Mouse (Mus musculus) left cerebral cortex, adult 9 months (tissue): Measurements from ENCODE around the gene Akt2.

Experiments
- DNase-seq, 2 experiments: peaks; one replicate each; pipeline ENCODE4 v3.0.0; 2022; ENCODE audit warnings: low spot score in 2 of 2

The Akt2 gene

DNA sequence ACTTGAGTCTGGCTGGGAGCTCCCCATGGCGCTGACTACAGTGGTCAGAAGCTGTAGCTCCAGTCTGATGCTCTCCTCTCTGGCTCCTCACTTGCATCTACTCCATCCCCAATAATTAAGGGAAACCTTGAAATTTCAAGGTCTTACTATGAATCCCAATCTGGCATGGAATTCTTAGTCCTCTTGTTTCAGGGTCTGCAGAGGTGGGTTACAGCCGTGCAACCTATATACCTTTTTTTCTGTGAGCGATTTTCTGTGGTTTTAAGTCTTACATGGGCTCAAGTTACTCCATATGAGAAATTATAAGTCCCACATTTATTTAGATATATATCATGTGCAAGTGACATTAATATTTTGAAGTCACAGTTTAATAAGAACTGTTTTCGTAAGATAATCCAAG lies 1.3 kb upstream of the Akt2 start:
- DNase-seq, result no peak

DNA sequence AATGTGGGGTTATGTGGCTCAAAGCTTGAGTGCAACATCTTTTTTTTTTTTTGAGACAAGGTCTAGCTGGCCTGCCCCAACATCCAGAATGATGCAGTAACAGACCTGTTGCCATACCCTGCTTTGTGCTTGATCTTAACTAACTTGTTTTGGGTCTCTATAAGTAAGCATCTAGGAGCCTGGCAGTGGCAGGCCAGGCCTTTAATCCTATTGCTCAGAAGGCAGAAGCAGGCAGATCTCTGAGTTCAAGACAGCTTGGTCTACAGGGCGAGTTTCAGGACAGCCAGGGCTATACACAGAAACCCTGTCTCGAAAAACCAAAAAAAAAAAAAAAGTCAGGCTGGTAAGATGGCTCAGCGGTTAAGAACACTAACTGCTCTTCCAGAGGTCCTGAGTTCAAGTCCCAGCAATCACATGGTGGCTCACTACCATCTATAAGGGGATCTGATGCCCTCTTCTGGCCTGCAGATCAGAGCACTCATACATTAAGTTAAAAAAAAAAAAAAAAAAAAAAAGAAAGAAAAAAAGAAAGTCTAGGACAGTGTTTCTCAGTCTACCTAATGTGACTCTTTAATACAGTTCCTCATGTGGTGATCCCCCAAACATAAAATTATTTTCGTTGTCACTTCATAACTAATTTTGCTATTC lies 662 bp upstream of the Akt2 start:
- no peak for DNase-seq

DNA sequence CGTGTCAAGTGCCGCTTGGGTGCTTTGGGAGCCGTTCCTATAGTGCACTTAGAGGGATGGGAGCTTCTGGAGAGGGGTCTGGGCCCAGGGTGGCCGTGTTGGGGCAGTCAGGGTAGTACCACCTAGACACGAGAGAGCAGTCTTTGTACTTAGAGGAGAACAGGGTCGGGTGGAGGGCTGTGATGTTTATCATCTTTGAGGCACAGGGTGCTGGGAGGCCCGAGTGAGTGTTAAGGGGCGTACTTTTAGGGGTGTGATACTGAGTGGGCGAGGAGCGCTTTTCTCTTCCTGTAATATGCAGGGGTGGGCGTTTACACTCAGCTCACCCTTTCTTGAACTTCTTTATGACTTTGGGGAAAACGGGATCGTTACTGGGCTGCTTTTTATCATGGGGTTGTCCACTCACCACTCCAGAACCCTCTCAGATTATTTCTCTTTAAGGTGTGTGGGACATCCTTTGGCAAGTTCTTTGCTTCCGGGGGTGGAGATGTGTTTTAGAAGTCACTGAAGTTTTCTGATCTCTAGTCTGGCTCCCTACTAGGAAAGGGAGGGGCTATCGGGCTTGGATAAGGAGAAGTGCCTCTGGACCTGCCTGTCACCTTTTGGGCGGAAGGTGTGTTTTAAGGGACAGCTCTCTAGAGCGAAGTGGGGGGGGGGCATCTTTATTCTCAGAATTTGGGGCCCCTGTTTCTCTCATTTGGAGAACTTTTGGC lies 1.0 kb downstream of the Akt2 start:
- DNase-seq, result peak in 1 of 2 experiments; percentile 60

- DNase-seq, result no peak
These were observed 1.7 kb downstream of the Akt2 start for GRCm38 (mm10) chr7:27592934-27593645.

- no peak for DNase-seq
These were observed 5.5 kb downstream of the Akt2 start for GRCm38 (mm10) chr7:27596586-27597503.

GRCm38 (mm10) chr7:27598053-27598452 lies 6.7 kb downstream of the Akt2 start:
- DNase-seq, result peak in 1 of 2 experiments; percentile 35

GRCm38 (mm10) chr7:27601628-27602027 lies 10.3 kb downstream of the Akt2 start:
- peak; percentile 87 for DNase-seq

DNA sequence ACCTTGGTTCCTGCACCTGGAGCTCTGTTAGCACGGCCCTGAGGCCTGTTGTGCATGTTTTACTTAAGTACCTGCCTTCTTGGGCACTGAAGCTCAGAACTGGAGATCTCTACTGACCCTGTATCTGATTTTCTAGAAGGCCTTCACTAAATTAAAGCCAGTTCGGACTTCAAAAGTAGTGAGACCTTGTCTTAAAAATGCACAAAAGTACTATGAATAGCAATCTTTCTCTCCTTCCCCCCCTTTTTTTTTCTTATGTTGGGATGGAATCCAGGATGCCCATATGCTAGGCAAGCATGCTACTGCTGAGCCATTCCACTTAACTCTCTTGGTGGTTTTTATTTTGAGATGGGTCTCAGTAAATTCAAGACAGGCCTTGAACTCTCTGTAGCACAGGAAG lies 10.8 kb downstream of the Akt2 start:
- peak in 1 of 2 experiments; percentile 42 for DNase-seq

DNA sequence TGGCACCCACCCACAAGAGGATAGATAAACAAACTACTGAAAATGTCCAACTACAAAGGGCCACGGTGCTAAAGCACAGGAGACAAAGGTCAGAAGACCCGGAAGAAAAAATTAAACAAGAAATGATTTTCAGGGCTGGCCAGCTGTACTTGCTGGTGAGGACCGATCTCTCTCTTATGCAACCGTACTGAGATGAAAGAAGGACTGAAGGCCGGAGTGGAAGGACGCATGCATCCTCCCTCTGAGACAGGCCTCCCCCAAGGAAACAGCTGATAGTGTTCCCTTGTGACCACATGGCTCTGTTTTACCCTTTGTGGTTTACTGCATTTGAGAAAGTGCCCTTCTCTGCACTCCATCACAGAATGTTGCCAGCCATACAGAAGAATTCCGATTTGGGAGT lies 11.5 kb downstream of the Akt2 start:
- DNase-seq, result no peak

DNA sequence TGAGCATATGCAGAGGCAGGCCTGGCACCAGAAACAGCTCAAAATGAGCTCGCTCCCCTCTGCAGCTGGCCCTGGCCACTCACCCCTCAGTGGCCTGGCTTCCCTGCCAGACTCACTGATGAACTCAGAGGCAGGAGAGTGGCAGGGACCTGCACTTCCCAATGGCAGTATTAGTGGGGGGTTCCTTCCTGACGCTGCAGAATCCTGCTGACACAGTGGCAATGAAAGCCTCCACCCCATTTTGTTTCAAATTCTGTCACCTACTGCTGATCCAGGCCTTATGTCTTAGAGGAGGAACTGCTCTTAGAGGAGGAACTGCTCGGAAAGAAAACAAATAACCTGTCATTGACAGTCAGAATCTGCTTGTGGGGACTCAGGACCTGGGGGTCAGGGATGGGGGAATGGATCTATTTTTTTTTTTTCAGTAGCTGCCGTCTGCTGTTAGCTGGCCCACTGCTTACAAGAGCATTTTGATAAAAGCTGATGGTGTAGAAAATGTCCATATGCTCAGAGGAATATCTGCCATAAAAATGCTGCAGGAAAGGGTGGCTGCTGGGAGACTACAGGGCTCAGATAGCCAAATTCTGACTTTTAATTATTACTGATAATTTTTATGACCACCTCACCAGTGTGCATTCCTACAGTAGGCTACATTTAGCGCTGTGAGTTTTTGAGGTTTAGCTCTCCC lies 13.5 kb downstream of the Akt2 start:
- no peak for DNase-seq

GRCm38 (mm10) chr7:27605499-27606285 lies 14.3 kb downstream of the Akt2 start:
- DNase-seq, result peak in 1 of 2 experiments; percentile 80

- no peak for DNase-seq
These were observed 15.3 kb downstream of the Akt2 start for GRCm38 (mm10) chr7:27606481-27607254.

GRCm38 (mm10) chr7:27607580-27607979 lies 16.2 kb downstream of the Akt2 start:
- DNase-seq, result peak in 1 of 2 experiments; percentile 38

GRCm38 (mm10) chr7:27608130-27608529 lies 16.8 kb downstream of the Akt2 start:
- no peak for DNase-seq

- DNase-seq, result no peak
These were observed 17.9 kb downstream of the Akt2 start for GRCm38 (mm10) chr7:27609285-27609684.

DNA sequence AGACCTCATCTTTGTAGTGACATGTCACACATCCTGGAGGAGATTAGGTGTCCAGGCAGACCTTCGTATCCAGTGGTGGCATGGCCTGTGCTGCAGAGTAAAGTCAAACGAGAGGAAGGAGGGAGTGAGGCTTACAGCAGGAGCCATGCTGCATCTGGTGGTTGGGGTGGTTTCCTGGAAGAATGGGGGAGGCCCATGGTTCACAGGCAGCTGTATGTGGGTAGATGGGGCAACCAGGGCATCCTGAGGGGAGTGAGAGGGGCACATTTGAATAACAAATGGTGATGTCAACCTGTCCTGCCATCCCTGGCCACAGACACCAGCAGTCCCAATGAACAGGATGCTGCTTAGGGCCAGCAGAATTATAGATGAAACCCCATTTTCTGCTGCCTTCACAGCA lies 18.3 kb downstream of the Akt2 start:
- no peak for DNase-seq

GRCm38 (mm10) chr7:27610370-27610769 lies 19.0 kb downstream of the Akt2 start:
- no peak for DNase-seq

DNA sequence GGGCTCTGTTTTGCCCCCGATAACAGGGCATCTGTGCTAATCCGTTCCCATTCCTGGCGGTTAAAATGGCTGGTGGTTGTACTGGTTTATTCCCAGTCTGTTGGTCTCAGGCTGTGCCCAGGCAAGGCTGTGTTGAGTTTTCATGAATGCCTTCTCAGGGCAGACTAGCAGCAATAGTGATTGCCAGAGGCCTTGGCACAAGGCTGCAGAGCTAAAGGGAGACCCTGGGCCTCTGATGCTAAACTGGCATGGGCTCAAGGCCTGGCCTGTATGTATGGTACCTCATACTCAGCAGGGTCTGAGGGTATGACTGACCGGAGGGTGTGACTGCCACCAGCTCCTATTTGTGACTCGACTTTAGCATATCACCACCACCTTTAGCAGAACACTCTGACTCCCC lies 19.5 kb downstream of the Akt2 start:
- no peak for DNase-seq

DNA sequence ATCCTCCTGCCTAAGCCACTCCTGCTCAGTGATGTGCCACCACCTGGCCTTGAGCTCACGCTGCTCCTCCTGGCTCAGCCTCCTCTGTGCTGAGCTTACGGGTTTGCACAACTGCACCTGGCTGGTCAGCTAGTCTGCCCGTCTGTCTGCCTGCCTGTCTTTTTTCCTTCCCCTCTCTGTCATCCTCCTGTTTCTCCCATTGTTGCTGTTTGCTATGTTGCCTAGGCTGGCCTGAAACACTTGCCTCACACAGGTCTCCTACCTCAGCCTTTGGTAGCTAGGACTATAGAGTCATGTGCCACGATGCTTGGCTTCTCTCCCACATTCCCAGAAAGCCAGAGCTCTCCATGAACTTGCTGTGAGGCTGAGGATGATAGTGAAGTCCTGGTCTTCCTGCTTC lies 21.6 kb downstream of the Akt2 start:
- no peak for DNase-seq
